Mouse (Mus musculus) brain, embryonic 14.5 days (tissue): ENCODE measurements at regions not wholly inside any gene's neighbourhood (a gene's known extent, or its start where the extent isn't known, plus 50 kb on each side); places are given as distances from the start of the nearest gene placed in this dataset.

Experiments used
- CTCF ChIP-seq: fragments of 200-500 bp; IDR thresholded peaks from 2 replicates; pipeline ENCODE4 v1.5.1; 2012; ENCODE audit warnings: inconsistent platforms, mild to moderate bottlenecking, moderate library complexity, borderline replicate concordance; ENCODE audit not compliant: insufficient read depth, insufficient read length; ENCODE audit errors: extremely low read depth
- POLR2A ChIP-seq: fragments of 200-500 bp; IDR thresholded peaks from 2 replicates; pipeline ENCODE4 v1.6.1; 2012; ENCODE audit warnings: mild to moderate bottlenecking, inconsistent platforms, borderline replicate concordance; ENCODE audit not compliant: poor library complexity, insufficient read depth, insufficient read length, severe bottlenecking; ENCODE audit errors: extremely low read depth

GRCm38 (mm10) chr3:132349602-132350001 lies 264.5 kb downstream of the Dkk2 start:
- TF ChIP-seq CTCF: no peak
- TF ChIP-seq POLR2A: no peak
